Mouse (Mus musculus) kidney, postnatal 4 days (tissue): ENCODE results near the gene Zfand3.

Source experiments
- DNase-seq, 2 experiments: peaks; one replicate each; pipeline ENCODE4 v3.0.0; 2021; ENCODE audit warnings: mixed read lengths in 2 of 2

Gene Zfand3

DNA sequence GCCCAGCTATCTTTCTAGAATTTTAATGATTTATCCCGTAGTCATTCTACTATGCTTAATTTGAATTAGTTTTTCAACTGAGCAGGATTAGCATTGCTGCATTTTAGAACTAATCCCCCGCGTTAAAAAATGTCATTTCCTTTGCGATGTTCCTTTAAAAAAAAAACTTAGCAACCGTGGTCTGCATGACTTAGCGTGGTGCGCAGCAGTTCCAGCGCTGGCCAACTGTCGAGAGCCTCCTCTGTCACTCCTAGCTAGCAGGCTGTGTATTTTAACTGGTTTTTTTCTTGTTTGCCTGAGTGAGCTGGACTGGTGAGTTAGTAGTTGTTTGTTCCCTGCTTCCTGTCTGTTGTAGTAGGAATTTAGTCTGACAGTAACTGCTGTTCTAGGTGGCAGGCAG lies 48.9 kb downstream of the Zfand3 start:
- DNase-seq, result peak in 1 of 2 experiments; percentile 24

- DNase-seq, result no peak
Measured at GRCm38 (mm10) chr17:30053871-30054270, 49.3 kb downstream of the Zfand3 start.

- DNase-seq, result peak; percentile 30 to 39
Measured at GRCm38 (mm10) chr17:30056226-30056625, 51.7 kb downstream of the Zfand3 start.

DNA sequence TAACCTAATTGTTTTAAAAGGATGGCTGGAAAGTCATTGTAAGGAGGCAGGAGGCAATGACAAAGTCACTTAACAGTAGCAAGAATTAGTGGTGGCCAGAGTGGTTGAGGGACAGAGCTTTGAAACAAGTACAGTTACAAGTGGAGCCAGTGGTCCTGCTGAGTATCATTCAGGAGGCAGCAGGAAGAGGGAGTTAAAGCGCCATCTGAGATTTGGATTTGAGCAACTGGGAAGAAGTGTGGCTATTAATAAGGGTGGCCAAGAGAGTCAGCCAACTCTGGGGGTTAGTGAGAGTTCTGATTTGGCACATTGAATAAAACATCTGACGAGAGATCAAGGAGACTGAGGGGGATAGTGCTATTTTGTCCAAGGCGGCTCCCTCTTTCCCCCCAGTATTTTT lies 54.1 kb downstream of the Zfand3 start:
- DNase-seq, result no peak

DNA sequence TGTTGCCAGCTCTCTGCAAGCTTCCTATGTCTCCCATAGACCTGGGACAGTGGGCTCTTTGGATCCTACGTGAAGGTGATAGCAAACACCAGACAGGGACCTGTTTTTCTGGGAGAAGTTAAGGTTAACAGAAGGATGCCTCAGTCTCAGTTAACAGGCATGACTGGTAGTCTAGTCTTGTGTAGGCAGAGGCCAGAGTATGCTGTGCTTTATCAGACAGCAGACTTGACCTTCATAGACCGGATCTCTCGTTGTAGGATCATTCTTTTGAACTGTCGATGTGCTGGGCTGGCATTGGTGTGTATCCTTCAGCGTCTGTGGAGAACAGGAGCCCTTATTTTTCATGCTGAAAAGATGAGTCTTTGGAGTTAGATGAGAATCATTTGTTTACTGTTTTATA lies 54.5 kb downstream of the Zfand3 start:
- no peak for DNase-seq

- no peak for DNase-seq
Measured at GRCm38 (mm10) chr17:30061100-30061837, 56.7 kb downstream of the Zfand3 start.

GRCm38 (mm10) chr17:30063849-30064248 lies 59.3 kb downstream of the Zfand3 start:
- DNase-seq, result no peak

DNA sequence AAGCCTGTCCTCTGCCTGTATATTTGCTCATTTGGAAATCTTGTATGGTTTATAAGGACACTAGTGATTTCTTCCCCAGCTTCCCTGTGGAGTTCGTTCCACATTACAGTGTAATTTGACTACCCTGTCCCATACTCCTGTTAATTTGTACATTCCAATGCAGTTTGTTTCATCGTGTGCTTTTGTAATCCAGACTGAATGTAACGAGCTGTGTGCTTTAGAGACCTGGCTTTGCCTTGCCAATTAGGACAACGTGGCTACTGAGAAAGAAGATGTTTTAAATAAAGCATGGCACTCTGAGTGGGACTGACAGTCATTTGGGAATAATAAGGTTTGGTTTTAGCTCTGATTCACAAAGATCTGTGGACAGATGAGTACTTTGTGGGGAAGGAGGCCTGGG lies 60.2 kb downstream of the Zfand3 start:
- no peak for DNase-seq

- DNase-seq, result no peak
Measured at GRCm38 (mm10) chr17:30069776-30070175, 65.2 kb downstream of the Zfand3 start.

DNA sequence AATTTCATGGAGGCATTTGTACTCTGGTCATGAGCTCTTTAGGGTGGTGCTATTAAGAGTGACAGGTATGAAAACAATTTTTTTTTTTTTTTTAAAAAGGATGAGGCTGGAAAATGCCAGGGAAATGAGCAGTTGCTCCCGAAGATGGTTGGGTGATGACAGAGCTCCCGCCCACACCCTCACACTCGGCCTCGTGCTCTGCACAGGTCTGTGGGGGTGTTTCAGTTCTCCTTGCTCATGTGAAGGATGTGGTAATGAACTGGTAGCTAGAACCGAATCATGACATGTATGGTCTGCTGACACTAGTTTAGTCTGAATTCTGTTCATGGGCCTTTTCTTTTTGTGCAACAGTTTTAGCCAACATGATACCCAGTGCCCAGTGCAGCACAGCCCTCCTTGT lies 66.1 kb downstream of the Zfand3 start:
- DNase-seq, result no peak

GRCm38 (mm10) chr17:30072613-30073012 lies 68.1 kb downstream of the Zfand3 start:
- no peak for DNase-seq

DNA sequence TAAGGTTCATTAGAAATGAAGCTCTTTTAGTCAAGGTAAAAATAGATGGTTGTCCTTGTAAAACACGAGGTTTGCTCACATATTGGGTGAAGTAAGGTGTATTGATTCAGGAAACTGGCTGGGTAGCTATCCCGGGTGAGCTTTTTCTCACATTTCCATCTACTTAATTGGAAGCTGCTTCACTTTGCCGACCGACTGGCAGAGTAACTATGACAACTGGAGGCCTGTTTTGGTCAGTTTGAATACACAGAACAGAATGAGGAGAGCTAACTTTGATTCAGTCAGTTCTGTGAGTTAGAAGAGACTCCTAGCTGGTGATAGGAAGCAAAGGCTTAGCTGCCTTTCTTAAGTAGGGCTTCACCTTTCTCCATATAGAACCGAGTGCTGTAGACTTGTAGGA lies 71.4 kb downstream of the Zfand3 start:
- no peak for DNase-seq

GRCm38 (mm10) chr17:30084007-30084406 lies 79.5 kb downstream of the Zfand3 start:
- DNase-seq, result no peak

GRCm38 (mm10) chr17:30086695-30087094 lies 82.2 kb downstream of the Zfand3 start:
- no peak for DNase-seq

DNA sequence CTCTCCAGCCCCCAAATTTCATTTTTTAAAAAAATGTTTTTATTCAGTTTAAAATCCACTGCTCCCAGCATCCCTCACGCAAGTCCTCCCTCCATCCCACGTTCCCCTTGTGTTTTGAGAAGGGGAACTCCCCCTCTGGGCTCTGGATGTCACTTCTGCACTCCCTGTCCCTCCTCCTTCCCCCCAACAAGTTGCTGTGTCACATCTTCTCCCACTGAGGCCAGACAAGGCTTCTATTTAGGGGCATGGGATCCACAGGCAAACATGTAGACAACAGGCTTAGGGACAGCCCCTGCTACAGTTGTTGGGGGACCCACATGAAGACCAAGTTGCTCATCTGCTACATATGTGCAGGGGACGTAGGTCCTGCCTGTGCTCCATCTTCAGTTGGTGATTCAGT lies 83.9 kb downstream of the Zfand3 start:
- no peak for DNase-seq

DNA sequence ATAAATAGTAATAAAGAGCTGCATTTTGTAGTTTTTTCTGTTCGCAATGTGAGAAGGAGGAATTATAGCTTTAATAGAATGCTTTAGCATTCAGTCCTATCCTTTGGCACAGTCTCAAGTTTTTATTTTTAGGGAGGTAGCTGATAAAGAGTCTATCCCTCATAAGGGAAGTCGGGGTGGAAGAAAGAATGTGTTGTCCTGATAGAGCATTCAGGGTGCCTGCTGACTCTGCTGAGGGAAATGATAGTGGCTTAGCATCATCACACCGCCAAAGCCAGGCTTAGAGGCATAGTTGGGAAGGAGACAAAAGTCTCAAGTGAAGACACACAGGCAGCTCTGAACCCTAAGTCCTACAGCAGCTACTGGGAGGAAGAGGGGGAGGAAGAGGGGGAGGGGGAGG lies 85.9 kb downstream of the Zfand3 start:
- DNase-seq, result no peak

GRCm38 (mm10) chr17:30093148-30093749 lies 88.7 kb downstream of the Zfand3 start:
- DNase-seq, result no peak

GRCm38 (mm10) chr17:30097156-30097555 lies 92.6 kb downstream of the Zfand3 start:
- no peak for DNase-seq

DNA sequence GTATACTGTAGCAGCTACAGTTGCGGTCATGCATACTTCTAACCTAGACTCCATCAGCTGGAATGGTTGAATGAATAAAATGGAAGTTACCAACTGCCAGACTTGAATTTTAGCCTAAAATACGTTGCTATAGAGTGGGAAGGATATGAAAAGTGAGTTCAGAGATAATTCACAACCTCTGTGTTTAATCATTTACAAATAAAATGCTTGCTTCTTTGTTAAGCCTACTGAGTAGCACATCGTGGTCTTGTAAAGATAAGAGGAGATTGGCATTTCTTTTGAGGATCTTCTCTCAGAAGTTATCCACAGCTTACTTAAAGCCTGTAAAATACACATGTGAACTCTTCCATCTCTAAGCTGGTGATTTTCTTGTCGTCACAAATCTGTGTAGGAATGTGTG lies 93.1 kb downstream of the Zfand3 start:
- DNase-seq, result no peak

DNA sequence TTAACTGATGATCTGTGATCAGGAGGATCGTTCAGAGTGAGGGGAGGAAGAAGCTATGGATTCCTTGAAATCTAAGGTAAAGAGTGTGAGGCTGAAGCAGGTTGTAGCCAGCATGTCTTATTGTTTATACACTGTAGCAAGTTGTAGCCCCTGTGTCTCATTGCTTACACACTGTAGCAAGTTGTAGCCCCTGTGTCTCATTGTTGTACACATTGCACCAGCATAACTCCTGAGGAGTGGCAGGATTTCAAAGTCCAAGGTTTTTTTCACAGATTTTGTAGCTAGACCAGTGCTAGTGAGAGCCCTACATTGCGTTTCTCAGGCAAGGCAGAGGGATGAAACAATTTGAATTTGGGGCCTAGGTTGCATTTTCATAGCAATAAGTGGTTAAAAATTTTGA lies 95.1 kb downstream of the Zfand3 start:
- DNase-seq, result no peak

DNA sequence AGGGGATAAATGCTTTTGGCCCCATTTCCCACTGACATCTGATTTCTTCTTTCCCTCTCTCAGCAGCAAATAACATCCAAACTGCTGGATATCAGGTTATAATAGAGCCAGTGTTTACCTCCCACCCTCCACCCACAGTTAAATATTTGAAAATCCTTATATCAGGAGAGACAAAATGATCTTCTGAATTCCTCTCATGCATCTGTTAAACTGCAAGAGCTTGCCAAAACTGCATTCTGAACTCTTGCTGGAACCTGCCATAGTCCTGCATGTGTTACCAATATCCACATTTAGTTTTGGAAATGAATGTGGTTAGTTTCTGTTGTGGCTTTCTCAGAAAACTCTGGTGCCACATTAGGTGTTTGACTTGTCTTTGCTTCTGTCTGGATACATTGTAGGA lies 97.3 kb downstream of the Zfand3 start:
- DNase-seq, result no peak

DNA sequence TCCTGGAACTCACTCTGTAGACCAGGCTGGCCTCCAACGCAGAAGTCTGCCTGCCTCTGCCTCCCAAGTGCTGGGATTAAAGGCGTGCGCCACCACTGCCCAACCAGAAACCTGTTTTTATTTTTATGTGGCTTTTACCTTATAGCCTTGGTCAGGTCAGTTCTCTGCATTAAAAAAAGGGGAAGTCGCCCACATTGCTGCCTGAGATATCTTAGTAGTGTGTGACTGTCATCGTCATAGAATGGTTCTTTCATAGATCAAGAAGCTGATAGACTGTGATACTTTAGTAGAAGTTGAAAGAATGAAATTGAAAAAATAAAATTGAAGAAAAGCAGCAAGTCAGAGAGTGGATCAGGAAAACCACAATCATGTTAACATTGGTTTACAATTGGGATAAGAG lies 98.5 kb downstream of the Zfand3 start:
- DNase-seq, result no peak

- DNase-seq, result peak; percentile 22 to 42
Measured at GRCm38 (mm10) chr17:30103641-30104165, 99.2 kb downstream of the Zfand3 start.

DNA sequence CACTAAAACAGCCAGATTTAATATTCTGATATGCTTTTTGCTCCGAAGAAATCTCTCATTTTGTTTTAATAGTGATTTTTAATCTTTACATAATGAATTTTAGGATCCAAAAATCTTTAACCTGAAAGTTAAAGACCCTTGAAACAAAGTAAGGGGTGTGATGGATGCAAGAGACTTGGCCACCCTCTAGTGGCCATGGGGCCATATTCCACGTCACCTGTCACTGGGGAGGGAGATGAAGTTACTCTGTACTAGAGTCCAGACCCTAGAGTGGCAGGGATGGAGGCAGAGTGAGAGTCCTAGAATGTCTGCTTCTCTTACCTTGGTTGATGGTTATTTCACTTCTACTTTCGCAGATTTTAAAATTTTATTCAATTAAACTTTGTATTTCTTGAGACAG lies 100.8 kb downstream of the Zfand3 start:
- DNase-seq, result peak; percentile 46 to 54

DNA sequence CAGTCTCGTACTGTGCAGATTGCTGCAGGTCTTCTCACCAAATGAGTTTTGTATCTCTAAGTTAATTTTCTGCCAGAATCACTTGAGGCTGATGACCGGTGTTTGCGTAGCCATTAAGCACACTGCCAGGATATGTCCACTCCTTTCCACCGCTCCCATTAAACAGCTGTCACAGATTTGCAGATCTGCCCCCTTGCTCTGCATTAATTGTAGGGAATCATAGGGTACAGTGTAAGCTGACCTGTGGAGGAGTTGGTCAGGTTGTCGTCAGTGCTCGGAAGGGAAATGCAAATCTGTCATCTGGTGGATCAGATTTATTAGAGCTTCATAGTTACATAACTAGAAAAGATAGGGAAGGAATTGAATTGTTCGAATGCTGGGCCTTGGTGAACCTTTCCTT lies 106.1 kb downstream of the Zfand3 start:
- no peak for DNase-seq
